Mouse (Mus musculus) E14TG2a.4 (cell line): ENCODE results near the gene Thsd4.

Source experiments
- CTCF ChIP-seq: conservative IDR thresholded peaks from 2 replicates; pipeline ENCODE4 v1.5.1; 2014; ENCODE audit warnings: low read length
- POU5F1 ChIP-seq: IDR thresholded peaks from 2 replicates; pipeline ENCODE4 v1.6.1; 2014; ENCODE audit warnings: low read length, borderline replicate concordance

- no peak for TF ChIP-seq CTCF
- TF ChIP-seq POU5F1 = no peak
These were observed 382.4 kb downstream of the Thsd4 start for GRCm38 (mm10) chr9:60139446-60139845.
